Mouse (Mus musculus) adrenal gland, postnatal 4 days (tissue): ENCODE measurements at regions not wholly inside any gene's neighbourhood (a gene's known extent, or its start where the extent isn't known, plus 50 kb on each side); places are given as distances from the start of the nearest gene placed in this dataset.

Source experiments
- DNase-seq, 2 experiments: peaks; one replicate each; pipeline ENCODE4 v3.0.0; 2021 to 2022; ENCODE audit warnings: low spot score in 2 of 2, mixed read lengths in 2 of 2

DNA sequence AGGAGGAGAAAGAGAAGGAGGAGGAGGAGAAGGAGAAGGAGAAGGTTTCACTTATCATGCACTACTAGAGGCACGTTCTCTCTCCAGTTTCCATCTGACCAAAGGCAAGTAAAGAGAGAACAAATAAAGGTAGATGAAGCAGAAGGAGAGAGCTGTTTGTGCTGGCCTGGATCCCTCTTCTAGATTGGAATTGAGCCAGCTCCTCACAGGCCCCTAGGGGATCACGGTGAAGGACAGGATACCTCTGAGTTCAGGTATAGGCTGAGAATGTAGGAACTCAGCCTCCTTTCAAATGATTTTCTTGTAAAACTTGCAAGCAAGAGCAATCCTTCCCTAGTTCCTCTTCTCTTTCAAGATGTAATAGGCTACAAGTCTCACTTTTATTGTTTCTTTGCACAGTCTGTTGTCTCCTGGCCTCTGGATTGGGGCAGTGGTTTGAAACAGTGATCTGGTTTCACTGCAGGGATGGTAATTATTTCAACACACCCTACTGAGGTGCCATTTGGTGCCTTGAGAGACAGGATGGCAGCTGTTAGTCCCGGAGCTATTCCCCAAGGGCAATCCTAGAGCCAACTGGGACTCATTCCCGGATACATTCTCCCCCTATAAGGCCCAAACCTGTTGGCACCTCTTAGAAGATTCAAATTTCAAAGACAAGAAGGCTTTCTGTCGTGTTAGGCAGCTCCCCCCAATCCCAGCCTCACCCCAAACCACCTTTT lies 134.8 kb downstream of the Gm9817 start:
- DNase-seq: no peak

DNA sequence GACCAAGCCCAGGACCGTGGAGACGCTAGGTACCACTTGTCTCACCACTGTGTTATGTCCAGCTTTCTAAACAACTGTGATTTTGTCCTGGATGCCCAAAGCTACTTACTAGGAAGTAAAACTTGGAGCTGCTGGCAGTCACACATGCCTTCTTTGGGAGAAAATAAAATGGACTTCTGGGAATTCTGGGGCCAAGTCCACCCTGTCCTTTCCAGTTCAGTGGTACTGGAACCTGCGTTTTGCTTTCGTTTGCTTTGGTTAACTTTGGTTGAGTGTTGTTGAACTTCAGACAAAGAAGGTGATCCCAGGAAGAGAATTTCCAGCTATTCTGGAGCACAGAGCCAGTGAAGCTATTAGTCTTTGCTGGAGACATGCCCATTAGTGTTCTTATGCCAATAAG lies 139.8 kb downstream of the Gm9817 start:
- no peak for DNase-seq

DNA sequence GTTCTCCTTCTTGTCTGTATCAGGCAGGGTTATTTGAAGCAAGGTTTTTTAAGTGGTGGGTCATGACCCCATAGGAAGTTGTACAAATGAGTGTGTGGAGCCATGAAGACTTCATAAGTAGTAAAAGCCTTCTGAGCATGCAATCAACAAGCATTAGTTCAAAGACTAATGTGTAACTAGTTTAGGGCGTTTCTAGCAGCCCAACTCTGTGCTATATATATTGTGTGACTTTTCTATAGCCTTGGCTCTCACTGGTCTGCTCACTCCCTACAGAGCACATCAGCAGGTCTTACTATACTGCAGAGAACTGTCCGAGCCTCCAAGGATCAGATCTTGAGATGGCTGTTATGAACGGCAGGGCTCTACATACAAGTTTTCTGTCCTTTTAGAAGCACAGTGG lies 141.2 kb downstream of the Gm9817 start:
- DNase-seq: no peak

DNA sequence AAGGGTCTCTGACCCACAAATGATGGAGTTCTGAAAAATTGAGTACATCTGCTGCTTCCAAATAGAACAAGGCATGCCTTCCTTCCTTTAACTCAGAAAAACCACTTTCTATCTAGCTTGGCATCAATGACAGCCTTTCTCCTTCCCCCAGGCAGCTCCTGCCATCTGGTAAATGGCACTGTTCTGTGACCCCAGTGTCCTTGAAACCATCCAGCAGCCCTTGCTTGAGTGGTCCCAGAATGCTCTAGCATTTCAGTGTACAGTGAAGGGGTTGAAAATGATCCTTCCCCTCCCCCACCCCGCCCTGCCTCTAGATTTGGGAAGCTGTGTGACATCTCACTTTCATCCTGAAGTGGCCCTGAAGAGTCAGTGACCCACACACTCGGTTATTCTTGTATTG lies 152.3 kb downstream of the Gm9817 start:
- DNase-seq: no peak

DNA sequence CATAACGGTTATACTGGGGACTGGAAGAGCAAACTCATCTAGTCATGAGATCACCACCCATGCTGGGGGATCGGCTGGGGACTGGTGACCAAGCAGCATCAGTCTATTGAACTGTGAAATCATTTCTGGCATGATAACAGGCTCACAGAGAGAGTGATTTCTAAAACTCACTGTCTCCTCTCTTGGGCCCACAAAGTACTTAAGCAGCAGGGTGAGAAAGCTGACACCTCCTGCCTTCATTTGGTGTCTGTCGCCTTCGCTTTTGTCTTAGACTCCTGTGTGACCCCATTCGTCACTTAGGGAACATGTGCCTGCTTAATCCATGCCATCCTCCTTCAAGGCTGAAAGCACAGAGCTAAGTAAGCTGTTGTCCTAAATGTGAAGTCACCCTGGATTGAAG lies 154.3 kb upstream of the Mylip start:
- no peak for DNase-seq

DNA sequence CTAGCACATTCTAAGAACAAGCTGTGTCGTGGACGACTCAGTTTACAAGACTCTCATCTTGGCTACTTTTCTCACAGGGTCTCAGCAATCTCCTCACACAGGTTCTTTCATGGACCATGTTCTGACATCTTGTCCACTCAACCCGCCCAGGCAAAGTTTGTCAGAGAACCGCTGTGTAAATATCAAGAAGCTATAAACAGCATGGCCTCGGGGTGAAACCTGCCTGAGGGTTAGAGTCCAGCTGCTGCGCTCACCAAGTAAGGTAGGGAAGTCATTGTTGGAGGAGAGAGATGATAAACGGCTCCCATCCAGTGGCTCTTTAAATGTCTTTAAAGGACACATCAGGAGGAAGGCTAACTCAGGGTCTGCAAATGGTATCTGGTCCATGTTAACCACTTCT lies 151.3 kb upstream of the Mylip start:
- no peak for DNase-seq

DNA sequence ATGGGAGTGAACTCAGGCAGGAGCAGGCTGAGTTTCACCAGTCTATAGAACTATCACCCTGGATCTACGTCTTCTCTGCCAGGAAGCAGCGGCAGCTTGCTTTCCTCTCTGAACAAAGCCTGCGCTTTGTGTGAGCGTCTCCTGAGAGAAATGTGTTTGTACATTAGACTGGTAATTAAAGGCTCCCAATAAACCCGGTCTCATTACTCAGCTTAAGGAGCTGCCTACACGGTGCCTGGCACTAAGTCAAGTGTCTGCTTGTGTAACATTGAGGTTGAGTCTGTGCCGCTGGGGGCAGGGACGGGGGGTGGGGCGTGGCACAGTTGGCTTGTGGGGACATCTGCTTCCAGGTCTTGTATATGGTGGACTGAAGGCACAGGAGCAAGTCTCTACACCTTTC lies 150.4 kb upstream of the Mylip start:
- DNase-seq: no peak

DNA sequence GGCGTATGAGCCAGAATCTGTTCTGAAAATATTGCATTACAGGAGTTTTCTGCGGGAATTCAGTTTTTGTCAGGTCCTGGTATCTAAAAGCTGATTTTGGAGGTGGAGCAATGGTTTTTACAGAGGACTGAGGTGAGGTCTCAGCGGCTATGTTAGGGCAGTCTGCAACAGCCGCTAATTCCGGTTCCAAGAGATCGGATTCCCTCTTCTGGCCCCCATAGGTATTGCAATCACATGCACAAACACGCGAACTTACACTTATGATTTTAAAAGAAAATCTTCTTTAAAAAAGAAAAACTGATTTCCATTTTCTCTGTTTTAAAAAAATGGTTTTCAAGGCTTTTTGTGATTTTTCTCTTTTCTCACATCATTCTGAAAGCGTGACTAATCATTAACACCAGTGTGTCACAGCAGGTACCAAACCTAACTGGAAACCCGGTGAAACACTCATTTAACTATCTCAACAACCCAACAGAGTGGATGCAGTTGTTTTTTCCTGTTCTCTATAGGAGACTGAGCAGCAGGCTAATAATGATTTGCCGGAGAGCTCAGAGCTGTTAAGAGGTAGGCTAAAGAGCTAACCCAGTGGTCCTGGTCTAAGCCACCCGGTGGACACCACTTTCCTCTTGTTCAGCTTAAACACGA lies 149.4 kb upstream of the Mylip start:
- no peak for DNase-seq

DNA sequence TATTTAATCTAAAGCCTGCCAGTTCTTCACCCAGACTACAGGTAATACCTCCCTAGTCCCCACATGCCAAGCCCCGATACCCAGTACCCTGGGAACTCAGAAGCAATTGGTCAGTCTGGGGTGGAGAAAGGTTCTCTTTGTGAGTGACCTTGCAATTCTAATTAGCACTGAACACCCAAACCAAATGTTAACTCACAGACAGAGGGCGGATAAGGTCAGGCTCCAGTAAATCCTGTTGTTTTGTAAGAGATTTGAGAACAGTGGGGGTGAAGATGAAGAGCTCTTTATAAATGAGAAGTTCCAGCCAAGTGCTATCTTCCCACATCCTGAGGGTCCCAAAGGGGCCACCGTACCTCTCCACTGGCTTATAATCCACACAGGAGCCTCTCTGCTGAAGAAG lies 147.3 kb upstream of the Mylip start:
- no peak for DNase-seq

DNA sequence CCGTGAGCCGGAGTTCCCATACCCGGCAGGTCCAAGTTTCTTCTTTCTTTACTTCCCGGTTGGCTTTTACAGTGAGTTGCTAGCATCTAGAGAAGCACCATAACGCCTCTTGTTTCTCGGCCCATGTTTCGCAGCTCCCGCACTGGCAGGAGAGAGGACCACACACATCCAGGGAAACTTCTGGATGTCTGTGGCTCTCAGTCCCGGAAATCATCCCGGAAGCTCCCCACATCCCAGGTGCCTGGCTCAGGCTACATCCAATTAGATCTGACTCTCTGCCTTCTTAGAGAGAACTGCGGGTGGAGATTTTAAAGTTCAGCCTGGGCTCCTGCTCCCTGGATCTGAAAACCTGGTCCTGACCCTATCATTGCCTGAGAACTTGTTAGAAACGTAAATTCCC lies 146.8 kb upstream of the Mylip start:
- DNase-seq: no peak

DNA sequence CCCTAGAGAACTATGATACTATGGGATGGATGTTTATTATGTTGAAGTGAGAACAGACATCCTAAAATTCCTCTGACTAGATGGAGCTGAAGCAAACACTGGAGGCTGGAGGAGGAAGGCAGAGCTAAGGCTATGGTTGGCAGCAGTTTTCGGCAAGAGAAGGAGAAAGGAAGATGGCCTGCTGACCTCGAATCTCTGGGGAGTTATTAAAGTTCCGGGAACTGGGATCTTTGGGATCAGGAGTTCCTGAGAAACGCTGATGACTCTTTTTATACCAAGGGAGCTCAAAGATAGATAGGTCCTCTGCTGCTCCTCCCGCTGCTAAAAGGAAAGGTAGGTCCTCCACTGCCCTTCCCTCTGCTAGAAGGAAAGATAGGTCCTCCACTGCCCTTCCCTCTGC lies 143.9 kb upstream of the Mylip start:
- no peak for DNase-seq

DNA sequence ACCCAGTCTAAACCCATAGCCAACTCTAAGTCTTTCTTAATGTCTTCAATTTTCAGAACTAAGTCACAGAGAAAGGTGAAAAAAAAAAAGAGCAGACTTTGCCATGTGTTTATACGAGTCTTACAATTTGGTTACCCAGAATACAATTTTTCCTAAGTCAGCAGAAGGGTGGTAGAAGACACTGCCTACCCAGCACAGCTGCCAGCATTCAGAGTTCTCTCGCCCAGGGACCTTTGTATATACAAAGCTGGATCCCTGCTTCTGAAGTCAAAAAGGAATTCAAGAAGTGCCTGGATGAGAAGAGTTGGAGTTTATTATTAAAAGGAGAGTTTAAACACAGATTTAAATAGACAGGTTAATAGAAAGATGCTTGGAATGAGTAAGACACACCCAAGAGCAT lies 143.2 kb upstream of the Mylip start:
- DNase-seq: no peak

DNA sequence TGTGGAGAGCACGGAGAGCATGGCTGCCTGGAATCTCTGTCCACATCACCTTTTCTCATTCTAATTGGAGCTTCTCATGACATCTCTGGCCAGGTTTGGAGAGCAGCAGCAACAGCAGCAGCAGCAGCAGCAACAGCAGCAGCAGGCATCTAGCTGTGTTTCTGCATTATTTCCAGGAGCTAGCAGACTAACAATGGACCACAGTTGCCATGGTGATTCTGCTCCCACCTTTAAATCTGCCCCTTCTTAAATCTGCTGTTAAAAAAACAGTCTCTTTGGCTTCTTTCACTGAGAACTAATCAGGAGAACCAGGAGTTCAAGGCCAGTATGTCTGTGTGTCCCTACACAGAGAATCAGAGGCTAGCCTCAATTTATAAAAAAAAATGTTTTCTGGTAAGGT lies 139.5 kb upstream of the Mylip start:
- DNase-seq: no peak

DNA sequence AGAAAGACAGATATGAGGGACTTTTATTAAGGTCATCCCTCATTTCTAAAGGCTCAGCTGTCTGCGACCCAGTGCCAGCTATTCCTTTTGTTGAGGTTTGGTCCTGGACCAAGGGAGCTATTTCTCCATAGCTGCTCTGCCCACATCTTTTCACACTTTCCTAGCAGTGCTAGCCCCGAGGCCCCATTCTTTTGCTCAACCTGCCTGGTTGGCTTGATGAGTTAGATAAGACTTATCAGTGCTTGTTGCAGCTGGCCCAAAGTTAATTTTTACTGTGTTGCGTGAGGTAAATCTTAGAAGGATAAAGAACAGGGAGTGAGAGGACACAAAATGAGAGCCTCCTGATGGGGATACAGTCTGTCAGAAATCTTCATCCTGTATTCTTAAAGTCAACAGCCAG lies 138.5 kb upstream of the Mylip start:
- DNase-seq: no peak

DNA sequence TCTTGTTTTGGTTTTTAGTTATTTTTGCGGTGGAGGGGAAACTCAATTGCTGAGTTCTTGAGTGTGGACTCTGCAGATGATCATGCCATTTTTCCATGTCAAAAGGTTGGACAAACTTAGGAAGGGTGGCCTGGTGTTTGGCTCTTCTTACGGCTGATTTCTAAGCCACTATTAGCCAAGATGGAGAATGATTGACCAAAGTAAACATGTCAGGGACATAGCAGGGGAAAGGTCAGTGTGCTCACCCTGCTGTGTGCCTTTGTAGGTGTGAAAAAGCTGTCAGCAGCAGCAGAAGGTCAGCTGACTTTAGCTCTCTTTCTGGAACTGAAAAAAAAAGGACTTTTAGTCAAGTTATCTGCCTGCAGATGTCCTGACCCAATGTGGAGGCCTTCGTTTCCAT lies 137.4 kb upstream of the Mylip start:
- no peak for DNase-seq

DNA sequence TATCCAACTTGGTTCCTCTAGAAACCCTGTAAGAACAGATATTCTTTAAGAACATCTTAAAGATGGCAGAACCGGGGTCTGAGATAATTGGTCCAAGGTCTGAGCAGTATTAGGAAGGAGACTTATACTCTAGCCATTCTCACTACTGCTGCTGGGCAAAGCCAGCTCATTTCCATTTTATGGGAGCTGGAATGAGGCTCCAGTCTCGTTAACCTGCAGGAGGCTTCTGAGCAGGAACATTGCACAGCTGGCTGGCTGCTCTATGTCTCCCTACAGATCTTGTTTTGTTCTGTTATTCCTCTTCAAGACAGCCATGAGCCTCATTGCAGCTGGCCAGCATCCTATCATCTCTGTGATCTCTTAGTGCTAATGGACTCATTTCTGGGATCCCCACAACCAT lies 136.3 kb upstream of the Mylip start:
- no peak for DNase-seq

DNA sequence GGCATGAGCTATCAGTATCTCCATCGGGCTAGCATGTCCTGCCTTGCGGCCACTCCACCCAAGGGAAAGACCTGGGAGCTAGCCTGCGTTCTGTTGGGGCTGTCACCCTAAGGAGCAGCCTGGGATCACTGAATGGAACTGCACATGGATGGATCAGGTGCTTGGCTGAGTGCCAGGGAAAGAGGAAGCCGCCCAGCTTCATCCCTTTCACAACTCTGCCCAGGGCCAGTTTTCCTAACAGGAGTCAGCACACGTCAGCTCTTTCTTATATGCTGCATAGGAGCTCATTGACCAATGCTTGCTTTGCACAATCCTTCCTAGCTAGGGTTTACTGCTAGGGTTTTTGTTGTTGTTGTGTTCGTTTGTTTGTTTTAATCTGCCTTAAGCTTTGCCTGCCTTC lies 134.3 kb upstream of the Mylip start:
- no peak for DNase-seq

DNA sequence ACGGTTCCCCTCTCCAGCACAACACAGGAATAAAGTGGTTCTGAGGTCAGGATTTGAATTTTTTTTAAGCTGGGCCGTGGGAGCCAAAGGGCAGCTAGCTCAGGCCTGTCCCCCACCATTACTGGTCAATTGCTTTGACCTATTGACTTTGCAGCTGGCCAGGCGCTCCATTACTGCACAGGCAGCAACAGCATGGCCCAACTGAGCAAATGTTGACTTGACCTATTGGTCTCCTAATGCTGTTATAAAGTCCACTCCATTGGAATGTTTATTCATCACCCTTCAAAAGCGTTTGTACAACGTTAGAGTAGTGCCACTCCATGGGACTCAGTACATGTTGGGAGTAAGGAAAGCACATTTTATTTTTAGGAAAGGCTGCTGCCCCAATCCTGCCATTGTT lies 127.5 kb upstream of the Mylip start:
- no peak for DNase-seq

DNA sequence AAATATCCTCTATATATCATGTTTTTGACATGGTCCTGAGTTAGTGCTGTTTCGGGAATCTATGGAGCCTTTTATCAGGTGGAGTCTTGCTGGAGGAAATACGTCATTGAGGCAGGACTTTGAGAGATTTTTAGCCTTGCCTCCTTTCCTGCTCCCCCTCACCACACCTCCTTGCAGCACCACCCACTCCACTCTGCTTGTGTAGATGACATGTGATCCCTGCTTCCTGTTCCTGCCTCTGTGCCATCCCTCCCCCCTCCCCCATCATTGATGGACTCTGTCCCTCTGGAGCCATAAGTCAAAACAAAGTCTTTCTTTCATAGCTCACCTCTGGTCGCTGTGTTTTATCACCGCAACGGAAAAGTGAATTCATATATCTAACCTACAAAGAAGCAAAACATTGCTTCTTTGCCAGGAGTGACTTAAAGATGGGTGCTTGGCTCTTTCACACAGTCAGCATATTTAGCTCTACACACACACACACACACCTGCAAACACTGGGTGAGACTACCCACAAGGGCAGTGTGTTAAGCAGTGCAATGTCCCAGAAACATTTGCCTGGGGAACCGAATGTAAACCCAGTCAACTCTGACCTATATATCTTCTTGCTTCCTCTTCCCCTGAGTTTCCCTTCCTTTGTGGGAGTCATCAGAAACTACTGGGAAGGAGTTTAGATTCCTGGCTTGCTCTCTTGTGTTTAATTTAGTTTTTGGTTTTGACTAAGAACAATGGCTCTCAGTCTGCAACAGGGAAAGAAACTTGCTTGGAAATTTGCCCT lies 123.1 kb upstream of the Mylip start:
- DNase-seq: no peak

DNA sequence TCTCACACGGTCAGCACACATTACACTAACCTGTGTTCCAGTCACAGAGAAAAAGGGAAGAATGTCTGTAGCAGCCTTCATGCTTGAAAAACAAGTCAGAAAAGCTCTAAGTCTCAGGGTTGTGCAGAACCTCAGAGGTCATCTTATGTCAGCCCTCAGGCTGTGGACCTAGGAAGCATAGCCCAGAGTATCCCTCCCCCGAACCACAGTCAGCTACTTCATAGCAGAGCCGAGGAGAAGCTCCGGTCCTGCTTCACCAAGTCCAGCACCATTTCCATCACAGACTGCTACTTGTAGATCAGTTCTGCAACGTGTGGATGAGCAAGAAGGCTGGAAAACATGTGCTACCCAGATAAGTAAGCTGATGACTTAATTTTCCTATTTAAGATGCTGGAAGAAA lies 122.1 kb upstream of the Mylip start:
- DNase-seq: no peak

DNA sequence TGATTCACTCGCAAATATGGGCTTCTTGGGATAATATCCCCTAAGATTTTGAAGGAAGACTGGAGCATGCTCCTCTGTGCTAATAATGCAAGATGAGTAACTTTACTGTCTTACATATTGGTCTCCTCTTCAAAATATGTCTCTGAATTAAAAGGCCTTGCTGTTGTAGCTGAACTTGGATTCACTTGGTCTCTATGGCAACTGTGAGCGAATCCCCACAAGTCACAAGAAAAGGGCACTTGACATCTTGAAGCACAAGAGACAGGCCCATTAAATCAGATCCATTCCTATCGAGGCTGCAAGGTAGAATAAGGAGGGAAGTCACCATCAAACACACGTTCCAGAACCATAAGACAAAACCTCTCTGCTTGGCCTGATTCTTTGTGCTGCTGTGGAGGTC lies 121.6 kb upstream of the Mylip start:
- no peak for DNase-seq

DNA sequence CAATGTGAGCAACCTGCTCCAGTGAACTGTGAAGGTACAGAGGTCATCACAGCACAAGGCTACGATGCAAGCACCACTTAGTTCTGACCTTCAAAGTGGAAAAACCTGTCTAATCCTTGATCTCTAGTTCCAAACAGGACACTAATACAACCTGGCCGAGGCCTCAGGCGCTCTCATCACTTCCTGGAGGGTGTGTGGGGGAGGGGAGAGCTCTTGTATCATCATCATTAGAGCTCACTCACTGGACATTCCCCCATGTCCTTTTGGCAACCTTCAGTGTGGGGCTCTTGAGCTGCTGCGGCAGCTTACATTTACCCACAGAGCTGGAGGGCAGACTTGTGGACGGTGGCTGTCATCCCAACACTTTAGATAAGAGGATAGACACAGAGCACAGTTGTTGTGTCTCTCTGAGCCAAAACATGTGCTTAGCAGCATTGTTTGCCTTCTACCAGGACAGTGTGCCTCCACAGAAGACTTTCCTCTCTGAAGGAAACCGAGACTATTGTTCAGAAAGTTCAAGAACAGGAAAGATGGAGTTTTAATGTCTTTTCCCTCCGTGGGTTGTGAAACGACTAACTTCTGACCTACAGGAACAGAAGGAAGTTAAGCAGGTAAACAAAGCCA lies 115.2 kb upstream of the Mylip start:
- no peak for DNase-seq
